Mouse (Mus musculus): ENCODE measurements around the gene Tmprss11b. TPM values are rescaled to one million over a fixed set of nuclear protein-coding genes. Genes with fewer than 3 reads are reported as not detected.
"Not testable (repeated sequence)": the region's sequence is repeated elsewhere in the genome, so short reads cannot be mapped to it uniquely, and the experiment has no call there.

The Tmprss11b gene
- polyA plus RNA-seq (2014; fragmentation: Nextera tagmentation; extraction: Ambion mirVana), result not detected in 2 replicates

DNA sequence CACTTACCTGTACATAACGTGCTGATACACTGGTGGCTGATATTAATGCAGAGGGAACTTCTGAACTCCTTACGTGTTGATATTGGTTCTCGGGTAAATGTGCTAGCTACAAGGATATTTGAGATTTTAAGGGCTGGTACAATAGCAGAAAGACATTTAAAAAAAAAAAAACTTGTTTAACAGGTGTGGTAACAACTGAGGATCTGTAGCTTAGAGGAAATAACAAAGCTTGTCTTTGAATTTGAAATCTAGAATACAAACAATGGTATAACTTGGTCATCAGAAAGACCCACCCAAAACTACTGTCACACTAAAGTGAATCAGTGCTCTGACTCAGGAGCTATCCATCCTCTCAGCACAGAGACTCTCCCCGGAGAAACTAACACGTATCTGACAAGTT, at the start of gene Tmprss11b:
Tmprss11b (minus strand) TSS at position 101 of the 400 bp plus-strand sequence.
- Histone ChIP-seq H3K9me3 (ENCODE audit: control insufficient read depth, low read length) (no peaks in the 10 kb centered on the region), H3K4me1 (replicated peaks; ENCODE audit: control insufficient read depth, insufficient read depth, low read length) (no peaks in the 10 kb centered on the region), H3K27me3 (replicated peaks; ENCODE audit: control insufficient read depth, insufficient read depth, low read length) (no peaks in the 10 kb centered on the region), H3K4me3 (ENCODE audit: low read depth, low read length) (no peak within 1 kb of the TSS), H3K9ac (ENCODE audit: low read depth, low read length) (no peak within 1 kb of the TSS), H3K36me3 (ENCODE audit: control insufficient read depth, insufficient read depth, low read length) (no peaks in the 10 kb centered on the region), H3K27ac (ENCODE audit: low read depth, low read length) (no peak within 1 kb of the TSS), H3K4me2 (no peak within 1 kb of the TSS)
- WGBS, result 69% methylated on average over 5 of the region's 5 CpGs
- DNase-seq (ENCODE audit: low spot score), result no peak
- ATAC-seq (replicated peaks; ENCODE audit: low FRiP score), result no peak

DNA sequence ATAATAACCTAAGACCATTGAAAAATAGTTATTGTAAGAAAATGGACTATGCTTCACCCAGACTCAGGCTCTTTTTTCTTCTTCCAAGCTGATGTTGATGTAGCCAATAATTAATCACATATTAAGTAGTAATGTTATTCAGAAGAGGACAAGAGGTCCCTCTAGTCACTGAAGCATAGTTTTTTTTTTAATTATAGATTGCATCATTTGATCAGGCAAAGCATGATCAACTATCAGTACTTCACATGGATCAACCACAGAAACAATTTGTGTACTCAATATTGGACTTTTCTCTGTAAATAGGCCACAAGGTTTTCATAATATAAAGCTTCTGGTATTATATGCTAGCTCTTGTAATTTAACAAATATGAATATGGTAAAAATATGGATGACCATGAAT, 48.9 kb upstream of the Tmprss11b start:
- no peak overlapping the region for H3K9ac ChIP-seq (ENCODE audit: low read depth, low read length)
- no peak overlapping the region for H3K27ac ChIP-seq (ENCODE audit: low read depth, low read length)
- DNase-seq (ENCODE audit: low spot score) (no peak), ATAC-seq (replicated peaks; ENCODE audit: low FRiP score) (no peak)
- H3K36me3 ChIP-seq (ENCODE audit: control insufficient read depth, insufficient read depth, low read length), result no peaks in the 10 kb centered on the region
- no peak overlapping the region for H3K4me3 ChIP-seq (ENCODE audit: low read depth, low read length)
- H3K27me3 ChIP-seq (replicated peaks; ENCODE audit: control insufficient read depth, insufficient read depth, low read length), result no peaks in the 10 kb centered on the region
- H3K4me2 ChIP-seq, result no peak overlapping the region
- H3K9me3 ChIP-seq (ENCODE audit: control insufficient read depth, low read length), result no peaks in the 10 kb centered on the region
- no peaks in the 10 kb centered on the region for H3K4me1 ChIP-seq (replicated peaks; ENCODE audit: control insufficient read depth, insufficient read depth, low read length)

DNA sequence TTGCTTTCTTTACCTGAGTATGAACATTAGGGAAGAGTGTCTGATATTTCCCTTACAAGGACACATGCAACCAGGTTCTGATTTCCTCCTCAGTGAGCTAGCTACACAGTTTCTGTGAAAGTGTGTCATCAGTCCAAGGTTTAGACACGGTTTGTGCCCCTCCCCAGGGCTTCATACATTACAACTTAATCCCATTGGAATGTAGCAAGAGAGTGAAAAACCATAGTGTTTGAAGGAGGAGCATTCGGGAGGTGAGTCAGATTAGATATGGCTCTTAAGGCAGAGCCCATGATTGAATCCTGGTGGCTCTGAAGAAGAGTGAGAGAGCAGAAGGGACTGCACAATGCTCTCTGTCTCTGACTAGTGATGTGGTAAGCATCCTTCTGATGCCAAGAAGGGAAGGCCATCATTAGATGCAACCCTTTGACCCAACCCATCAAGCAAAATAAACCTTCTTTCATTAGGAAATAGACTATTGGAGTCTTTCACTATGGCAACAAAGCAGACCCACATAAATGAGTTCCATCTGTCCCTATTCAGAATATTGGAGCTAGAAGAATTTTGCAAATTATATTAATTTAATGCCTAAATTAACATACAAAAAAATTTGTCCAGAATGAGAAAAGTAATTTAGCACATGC, 46.8 kb upstream of the Tmprss11b start:
- Histone ChIP-seq H3K36me3 (ENCODE audit: control insufficient read depth, insufficient read depth, low read length) (no peaks in the 10 kb centered on the region), H3K4me2 (no peak overlapping the region), H3K9ac (ENCODE audit: low read depth, low read length) (no peak overlapping the region), H3K4me3 (ENCODE audit: low read depth, low read length) (no peak overlapping the region), H3K4me1 (replicated peaks; ENCODE audit: control insufficient read depth, insufficient read depth, low read length) (no peaks in the 10 kb centered on the region), H3K27ac (ENCODE audit: low read depth, low read length) (no peak overlapping the region), H3K9me3 (ENCODE audit: control insufficient read depth, low read length) (no peaks in the 10 kb centered on the region), H3K27me3 (replicated peaks; ENCODE audit: control insufficient read depth, insufficient read depth, low read length) (no peaks in the 10 kb centered on the region)
- 47% methylated on average over 2 of the region's 2 CpGs for WGBS
- no peak for DNase-seq (ENCODE audit: low spot score)
- ATAC-seq (replicated peaks; ENCODE audit: low FRiP score), result no peak

DNA sequence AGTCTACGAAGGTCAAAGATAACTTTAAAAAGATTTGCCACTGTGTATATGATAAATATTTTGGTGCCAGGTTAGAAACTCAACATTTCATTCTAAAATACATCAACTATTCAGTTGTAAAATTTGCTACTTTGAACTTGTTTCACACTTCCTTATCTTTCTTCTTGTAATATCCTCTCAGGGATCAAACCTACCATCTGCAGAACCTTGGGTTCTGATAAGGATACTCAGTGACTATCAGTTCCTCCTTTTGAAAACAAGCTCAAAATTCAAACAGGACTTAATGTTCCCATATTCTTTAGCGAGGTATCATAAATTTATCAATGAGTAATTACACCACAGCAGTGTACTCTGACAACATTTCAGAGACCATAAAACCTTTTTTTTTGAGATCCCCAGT, 38.8 kb upstream of the Tmprss11b start:
- H3K4me1 ChIP-seq (replicated peaks; ENCODE audit: control insufficient read depth, insufficient read depth, low read length), result no peaks in the 10 kb centered on the region
- H3K9me3 ChIP-seq (ENCODE audit: control insufficient read depth, low read length), result no peaks in the 10 kb centered on the region
- H3K9ac ChIP-seq (ENCODE audit: low read depth, low read length), result no peak overlapping the region
- no peaks in the 10 kb centered on the region for H3K36me3 ChIP-seq (ENCODE audit: control insufficient read depth, insufficient read depth, low read length)
- no peak overlapping the region for H3K4me2 ChIP-seq
- H3K27me3 ChIP-seq (replicated peaks; ENCODE audit: control insufficient read depth, insufficient read depth, low read length), result no peaks in the 10 kb centered on the region
- ATAC-seq (replicated peaks; ENCODE audit: low FRiP score) (no peak), DNase-seq (ENCODE audit: low spot score) (no peak)
- H3K27ac ChIP-seq (ENCODE audit: low read depth, low read length), result no peak overlapping the region
- WGBS, result 64% methylated on average over 2 of the region's 2 CpGs
- no peak overlapping the region for H3K4me3 ChIP-seq (ENCODE audit: low read depth, low read length)

DNA sequence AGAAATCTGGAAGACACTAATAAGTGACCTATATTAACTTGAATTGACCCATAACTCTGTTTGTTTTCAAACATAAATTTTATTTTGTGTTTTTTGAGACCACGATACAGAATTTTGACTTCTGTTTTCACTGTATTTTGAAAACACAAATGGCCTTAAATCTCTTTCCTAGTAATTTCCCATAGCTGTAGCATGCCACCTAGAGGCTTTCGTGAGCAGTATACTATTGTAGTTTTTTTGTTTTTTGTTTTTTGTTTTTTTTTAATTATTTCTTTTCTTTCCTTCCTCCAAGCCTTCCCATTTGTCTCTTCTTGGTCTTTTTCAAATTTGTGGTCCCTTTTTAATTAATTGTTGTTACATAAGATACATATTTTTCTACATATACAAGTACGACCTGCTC, 28.8 kb upstream of the Tmprss11b start:
- Histone ChIP-seq H3K27ac (ENCODE audit: low read depth, low read length) (no peak overlapping the region), H3K4me3 (ENCODE audit: low read depth, low read length) (no peak overlapping the region), H3K9ac (ENCODE audit: low read depth, low read length) (no peak overlapping the region), H3K27me3 (replicated peaks; ENCODE audit: control insufficient read depth, insufficient read depth, low read length) (no peaks in the 10 kb centered on the region), H3K36me3 (ENCODE audit: control insufficient read depth, insufficient read depth, low read length) (no peaks in the 10 kb centered on the region), H3K9me3 (ENCODE audit: control insufficient read depth, low read length) (no peaks in the 10 kb centered on the region), H3K4me2 (no peak overlapping the region), H3K4me1 (replicated peaks; ENCODE audit: control insufficient read depth, insufficient read depth, low read length) (no peaks in the 10 kb centered on the region)
- ATAC-seq (replicated peaks; ENCODE audit: low FRiP score) (no peak), DNase-seq (ENCODE audit: low spot score) (no peak)
- 67% methylated on average over 3 of the region's 3 CpGs for WGBS

DNA sequence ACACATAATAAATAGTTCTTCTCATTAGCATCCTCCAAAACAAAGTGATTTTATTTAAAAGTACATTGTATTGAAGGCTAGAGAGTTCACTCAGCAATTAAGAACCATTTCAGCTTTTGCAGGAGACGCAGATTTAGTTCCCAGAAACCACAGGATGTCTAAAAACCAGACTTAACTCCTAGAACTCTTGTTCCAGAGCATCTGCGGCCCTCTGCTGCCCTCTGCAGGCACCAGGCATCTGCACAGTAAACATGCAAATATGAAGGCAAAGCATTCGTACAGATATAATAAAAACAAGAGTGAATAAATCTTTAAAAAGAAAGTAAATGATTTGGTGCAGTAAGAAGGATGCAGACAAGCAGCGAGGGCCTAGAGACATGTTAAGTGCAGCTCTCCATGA, 8.5 kb upstream of the Tmprss11b start:
- Histone ChIP-seq H3K4me1 (replicated peaks; ENCODE audit: control insufficient read depth, insufficient read depth, low read length) (no peaks in the 10 kb centered on the region), H3K36me3 (ENCODE audit: control insufficient read depth, insufficient read depth, low read length) (no peaks in the 10 kb centered on the region), H3K27me3 (replicated peaks; ENCODE audit: control insufficient read depth, insufficient read depth, low read length) (no peaks in the 10 kb centered on the region), H3K4me3 (ENCODE audit: low read depth, low read length) (no peak overlapping the region), H3K4me2 (no peak overlapping the region), H3K9me3 (ENCODE audit: control insufficient read depth, low read length) (no peaks in the 10 kb centered on the region), H3K27ac (ENCODE audit: low read depth, low read length) (no peak overlapping the region), H3K9ac (ENCODE audit: low read depth, low read length) (no peak overlapping the region)
- DNase-seq (ENCODE audit: low spot score) (no peak), ATAC-seq (replicated peaks; ENCODE audit: low FRiP score) (no peak)
- 57% methylated on average over 4 of the region's 4 CpGs for WGBS

DNA sequence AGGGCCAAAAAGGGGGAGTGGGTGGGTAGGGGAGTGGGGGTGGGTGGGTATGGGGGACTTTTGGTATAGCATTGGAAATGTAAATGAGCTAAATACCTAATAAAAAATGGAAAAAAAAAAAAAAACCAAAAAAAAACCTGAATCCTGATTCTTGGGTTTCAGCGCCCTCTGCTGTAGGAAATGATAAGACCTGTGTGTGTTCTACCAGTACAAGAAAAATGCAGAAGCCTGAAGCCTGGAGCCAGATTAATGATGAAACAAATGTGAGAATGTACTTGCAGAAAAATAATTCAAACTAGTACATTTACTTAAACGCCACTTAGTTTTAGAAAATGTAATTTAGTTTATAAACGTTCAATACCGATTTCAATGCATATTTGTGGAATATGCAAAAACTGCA, 27.0 kb downstream of the Tmprss11b start:
- H3K27me3 ChIP-seq (replicated peaks; ENCODE audit: control insufficient read depth, insufficient read depth, low read length); H3K4me2 ChIP-seq; H3K36me3 ChIP-seq (ENCODE audit: control insufficient read depth, insufficient read depth, low read length); DNase-seq (ENCODE audit: low spot score); H3K27ac ChIP-seq (ENCODE audit: low read depth, low read length); H3K9me3 ChIP-seq (ENCODE audit: control insufficient read depth, low read length); H3K4me3 ChIP-seq (ENCODE audit: low read depth, low read length); H3K4me1 ChIP-seq (replicated peaks; ENCODE audit: control insufficient read depth, insufficient read depth, low read length); ATAC-seq (replicated peaks; ENCODE audit: low FRiP score); H3K9ac ChIP-seq (ENCODE audit: low read depth, low read length): not testable (repeated sequence)
- WGBS, result 27% methylated on average over 4 of the region's 4 CpGs

DNA sequence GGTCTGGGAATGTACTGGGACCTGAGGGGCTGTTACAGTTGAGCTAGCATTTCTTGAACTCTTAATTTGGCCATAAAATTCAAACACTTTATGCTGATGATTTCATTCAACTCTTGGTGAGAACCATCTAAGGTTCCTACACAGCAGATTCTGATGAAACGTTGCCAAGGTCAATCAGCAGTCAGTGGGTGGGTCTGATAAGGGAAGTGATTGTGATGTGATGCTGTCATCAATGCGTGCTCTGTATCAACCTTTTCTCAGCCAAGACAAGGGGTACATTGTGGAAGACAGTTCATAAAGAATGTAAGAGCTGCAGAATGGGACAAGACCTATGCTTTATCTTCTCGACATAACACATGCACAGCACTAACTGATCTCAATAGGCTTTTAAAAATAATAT, 35.4 kb downstream of the Tmprss11b start:
- Histone ChIP-seq H3K9me3 (ENCODE audit: control insufficient read depth, low read length) (no peaks in the 10 kb centered on the region), H3K4me3 (ENCODE audit: low read depth, low read length) (no peak overlapping the region), H3K4me2 (no peak overlapping the region), H3K4me1 (replicated peaks; ENCODE audit: control insufficient read depth, insufficient read depth, low read length) (no peaks in the 10 kb centered on the region), H3K36me3 (ENCODE audit: control insufficient read depth, insufficient read depth, low read length) (no peaks in the 10 kb centered on the region), H3K9ac (ENCODE audit: low read depth, low read length) (no peak overlapping the region), H3K27ac (ENCODE audit: low read depth, low read length) (no peak overlapping the region), H3K27me3 (replicated peaks; ENCODE audit: control insufficient read depth, insufficient read depth, low read length) (no peaks in the 10 kb centered on the region)
- WGBS, result 46% methylated on average over 3 of the region's 3 CpGs
- no peak for DNase-seq (ENCODE audit: low spot score)
- ATAC-seq (replicated peaks; ENCODE audit: low FRiP score), result no peak

DNA sequence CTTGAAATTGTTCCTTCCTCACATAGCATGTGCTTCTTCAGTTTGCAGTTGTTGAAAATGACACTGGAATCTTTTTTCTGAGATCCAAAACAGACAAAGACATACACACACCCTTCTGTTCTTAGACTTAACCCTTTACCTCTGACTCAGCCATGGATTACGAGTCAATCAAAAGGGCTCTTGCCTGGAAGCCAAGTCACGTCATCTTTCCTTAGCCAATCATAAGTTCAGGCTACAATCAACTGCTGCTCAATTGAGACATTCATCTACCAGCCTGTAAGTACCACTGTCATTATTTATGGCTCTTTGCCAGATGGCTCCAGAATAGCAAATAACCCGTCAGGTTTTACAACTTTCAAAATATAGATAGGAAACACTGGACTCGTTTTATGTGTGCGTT, 43.8 kb downstream of the Tmprss11b start, which contains the start of gene Tmprss11f:
Tmprss11f (minus strand) TSS at position 101 of the 400 bp plus-strand sequence.
- Histone ChIP-seq H3K9ac (ENCODE audit: low read depth, low read length) (no peak within 1 kb of the TSS), H3K36me3 (ENCODE audit: control insufficient read depth, insufficient read depth, low read length) (no peaks in the 10 kb centered on the region), H3K4me2 (no peak within 1 kb of the TSS), H3K4me1 (replicated peaks; ENCODE audit: control insufficient read depth, insufficient read depth, low read length) (no peaks in the 10 kb centered on the region), H3K27me3 (replicated peaks; ENCODE audit: control insufficient read depth, insufficient read depth, low read length) (no peaks in the 10 kb centered on the region), H3K27ac (ENCODE audit: low read depth, low read length) (no peak within 1 kb of the TSS), H3K4me3 (ENCODE audit: low read depth, low read length) (no peak within 1 kb of the TSS), H3K9me3 (ENCODE audit: control insufficient read depth, low read length) (no peaks in the 10 kb centered on the region)
- DNase-seq (ENCODE audit: low spot score), result no peak
- 64% methylated on average over 5 of the region's 5 CpGs for WGBS
- no peak for ATAC-seq (replicated peaks; ENCODE audit: low FRiP score)
